Mouse (Mus musculus): ENCODE data around the gene Aebp1.
"Not testable (repeated sequence)": the region's sequence is repeated elsewhere in the genome, so short reads cannot be mapped to it uniquely, and the experiment has no call there.

The Aebp1 gene

GRCm38 (mm10) chr11:5855902-5856301 lies 5.8 kb upstream of the Aebp1 start:
- peak; percentile 98 for DNase-seq (ENCODE audit: low read depth, low spot score)

GRCm38 (mm10) chr11:5856479-5857130 lies 5.1 kb upstream of the Aebp1 start:
- no peak for DNase-seq (ENCODE audit: low read depth, low spot score)

- no peak for DNase-seq (ENCODE audit: low read depth, low spot score)
These were observed 3.0 kb upstream of the Aebp1 start for GRCm38 (mm10) chr11:5858723-5859122.

GRCm38 (mm10) chr11:5859883-5860550 lies 1.7 kb upstream of the Aebp1 start:
- peak; percentile 80 for DNase-seq (ENCODE audit: low read depth, low spot score)

GRCm38 (mm10) chr11:5860639-5861038 lies 1.1 kb upstream of the Aebp1 start:
- DNase-seq (ENCODE audit: low read depth, low spot score), result peak; percentile 74

- DNase-seq (ENCODE audit: low read depth, low spot score), result peak; percentile 96
These were observed 803 bp downstream of the Aebp1 start for GRCm38 (mm10) chr11:5862394-5863105.

GRCm38 (mm10) chr11:5867196-5867595 lies 5.4 kb downstream of the Aebp1 start:
- DNase-seq (ENCODE audit: low read depth, low spot score), result no peak

- no peak for DNase-seq (ENCODE audit: low read depth, low spot score)
These were observed 6.6 kb downstream of the Aebp1 start for GRCm38 (mm10) chr11:5868324-5868723.

- DNase-seq (ENCODE audit: low read depth, low spot score), result no peak
These were observed 7.6 kb downstream of the Aebp1 start for GRCm38 (mm10) chr11:5869331-5869730.

GRCm38 (mm10) chr11:5870069-5870468 lies 8.3 kb downstream of the Aebp1 start:
- DNase-seq (ENCODE audit: low read depth, low spot score), result no peak

GRCm38 (mm10) chr11:5872707-5873106 lies 11.0 kb downstream of the Aebp1 start:
- no peak for DNase-seq (ENCODE audit: low read depth, low spot score)

GRCm38 (mm10) chr11:5873192-5873591 lies 11.4 kb downstream of the Aebp1 start:
- no peak for DNase-seq (ENCODE audit: low read depth, low spot score)

GRCm38 (mm10) chr11:5877421-5877820 lies 15.7 kb downstream of the Aebp1 start:
- DNase-seq (ENCODE audit: low read depth, low spot score), result peak; percentile 31

- DNase-seq (ENCODE audit: low read depth, low spot score), result peak; percentile 98
These were observed 16.3 kb downstream of the Aebp1 start, which contains the start of gene Pold2 for GRCm38 (mm10) chr11:5877921-5878526. TSS of gene Pold2 (minus strand) at chr11:5878292.

GRCm38 (mm10) chr11:5878661-5879060 lies 16.9 kb downstream of the Aebp1 start:
- no peak for DNase-seq (ENCODE audit: low read depth, low spot score)

GRCm38 (mm10) chr11:5879905-5880304 lies 18.2 kb downstream of the Aebp1 start:
- DNase-seq (ENCODE audit: low read depth, low spot score), result peak; percentile 64

GRCm38 (mm10) chr11:5882518-5882917 lies 20.8 kb downstream of the Aebp1 start:
- DNase-seq (ENCODE audit: low read depth, low spot score), result no peak

GRCm38 (mm10) chr11:5886187-5886586 lies 24.4 kb downstream of the Aebp1 start:
- peak; percentile 92 for DNase-seq (ENCODE audit: low read depth, low spot score)

GRCm38 (mm10) chr11:5887250-5887649 lies 25.5 kb downstream of the Aebp1 start:
- DNase-seq (ENCODE audit: low read depth, low spot score), result no peak

- DNase-seq (ENCODE audit: low read depth, low spot score), result not testable (repeated sequence)
These were observed 26.8 kb downstream of the Aebp1 start for GRCm38 (mm10) chr11:5888563-5888962.

GRCm38 (mm10) chr11:5892151-5892591 lies 30.4 kb downstream of the Aebp1 start:
- peak; percentile 57 for DNase-seq (ENCODE audit: low read depth, low spot score)

- DNase-seq (ENCODE audit: low read depth, low spot score), result no peak
These were observed 31.1 kb downstream of the Aebp1 start for GRCm38 (mm10) chr11:5892810-5893368.
